Mouse (Mus musculus) ES-Bruce4 (cell line): Measurements from ENCODE around the gene Prdm16.

Experiments used
- CTCF ChIP-seq: IDR thresholded peaks from one replicate; pipeline ENCODE4 v1.8.1; 2011; ENCODE audit warnings: low read depth, low read length
- EP300 ChIP-seq: IDR thresholded peaks from 2 replicates; pipeline ENCODE4 v1.6.1; 2011; ENCODE audit warnings: low read depth, low read length; ENCODE audit not compliant: insufficient read depth
- POLR2A ChIP-seq: IDR thresholded peaks from one replicate; pipeline ENCODE4 v1.8.1; 2011; ENCODE audit warnings: low read length; ENCODE audit not compliant: insufficient read depth

GRCm38 (mm10) chr4:154592562-154592961 is 44.1 kb downstream of the Prdm16 start:
- TF ChIP-seq CTCF (no peak), EP300 (no peak), POLR2A (no peak)
